Mouse (Mus musculus) liver, postnatal 0 days (tissue): ENCODE measurements around the gene Havcr1.
"Not testable (repeated sequence)": the region's sequence is repeated elsewhere in the genome, so short reads cannot be mapped to it uniquely, and the experiment has no call there.

ENCODE experiments used
- CTCF ChIP-seq: sonication (generic); IDR thresholded peaks from 2 replicates; pipeline ENCODE4 v1.5.1; 2016; ENCODE audit warnings: antibody characterized with exemption, low read depth
- EP300 ChIP-seq: IDR thresholded peaks from 2 replicates; pipeline ENCODE4 v1.6.1; 2016; ENCODE audit warnings: antibody characterized with exemption, low read depth, mild to moderate bottlenecking

GRCm38 (mm10) chr11:46735076-46735475, at the start of gene Havcr1:
- not testable (repeated sequence) for TF ChIP-seq CTCF, EP300
